Mouse (Mus musculus) kidney, postnatal 36 days (tissue): Measurements from ENCODE around the gene Gnl1.
"Not testable (repeated sequence)": the region's sequence is repeated elsewhere in the genome, so short reads cannot be mapped to it uniquely, and the experiment has no call there.

Source experiments
- DNase-seq, 2 experiments: peaks; one replicate each; pipeline ENCODE4 v3.0.0; 2021 to 2022; ENCODE audit warnings: mixed read lengths in 2 of 2

Gnl1 gene

GRCm38 (mm10) chr17:35994879-35995240 lies 15.2 kb downstream of the Gnl1 start:
- DNase-seq, result no peak

- peak; percentile 97 to 98 for DNase-seq
These were observed 17.3 kb downstream of the Gnl1 start for GRCm38 (mm10) chr17:35996949-35997348.

GRCm38 (mm10) chr17:35997713-35998510 lies 18.3 kb downstream of the Gnl1 start:
- DNase-seq, result peak in 1 of 2 experiments; percentile 53

GRCm38 (mm10) chr17:35998545-35999305 lies 19.1 kb downstream of the Gnl1 start:
- DNase-seq, result no peak

GRCm38 (mm10) chr17:35999356-35999755 lies 19.7 kb downstream of the Gnl1 start:
- no peak for DNase-seq

- DNase-seq, result no peak
These were observed 20.7 kb downstream of the Gnl1 start for GRCm38 (mm10) chr17:36000349-36000748.

GRCm38 (mm10) chr17:36001121-36001897 lies 21.7 kb downstream of the Gnl1 start:
- no peak for DNase-seq

GRCm38 (mm10) chr17:36001966-36002365 lies 22.3 kb downstream of the Gnl1 start:
- DNase-seq, result no peak

- no peak for DNase-seq
These were observed 23.7 kb downstream of the Gnl1 start for GRCm38 (mm10) chr17:36003331-36003730.

- not testable (repeated sequence) for DNase-seq
These were observed 24.8 kb downstream of the Gnl1 start for GRCm38 (mm10) chr17:36004409-36004808.

- no peak for DNase-seq
These were observed 35.3 kb downstream of the Gnl1 start for GRCm38 (mm10) chr17:36014977-36015376.

- no peak for DNase-seq
These were observed 37.4 kb downstream of the Gnl1 start for GRCm38 (mm10) chr17:36017046-36017445.

- peak; percentile 62 to 78 for DNase-seq
These were observed 39.3 kb downstream of the Gnl1 start for GRCm38 (mm10) chr17:36018979-36019378.

- no peak for DNase-seq
These were observed 39.9 kb downstream of the Gnl1 start for GRCm38 (mm10) chr17:36019519-36019918.

- peak; percentile 89 for DNase-seq
These were observed 40.8 kb downstream of the Gnl1 start, which contains the start of gene H2-T24 for GRCm38 (mm10) chr17:36020191-36021073. Gene H2-T24 (minus strand): TSS chr17:36020560.

GRCm38 (mm10) chr17:36021309-36021708 lies 41.7 kb downstream of the Gnl1 start:
- DNase-seq, result no peak

- DNase-seq, result no peak
These were observed 42.4 kb downstream of the Gnl1 start for GRCm38 (mm10) chr17:36022098-36022497.

- DNase-seq, result no peak
These were observed 43.3 kb downstream of the Gnl1 start for GRCm38 (mm10) chr17:36022922-36023321.

GRCm38 (mm10) chr17:36023710-36024654 lies 44.3 kb downstream of the Gnl1 start:
- peak; percentile 56 to 71 for DNase-seq

GRCm38 (mm10) chr17:36025197-36025596 lies 45.5 kb downstream of the Gnl1 start:
- DNase-seq, result no peak

GRCm38 (mm10) chr17:36025901-36026300 lies 46.2 kb downstream of the Gnl1 start:
- DNase-seq, result no peak
